Mouse (Mus musculus) activated CD4-positive, CD25-positive, alpha-beta regulatory T cell, adult 4 months (primary cell): ENCODE data around the gene Plekhm3. TPM values are rescaled to one million over a fixed set of nuclear protein-coding genes. Genes with fewer than 3 reads are reported as not detected.
A peak's percentile ranks its signal among the peaks of the same experiment; 100 is the strongest.

Experiments used
- ATAC-seq: one replicate; pipeline ENCODE4 v1.8.0; 2017
- polyA plus RNA-seq, 2 experiments: library from polyadenylated mRNA; unstranded; fragments of 100-300 nt; shearing (Covaris generic); gene quantifications; one replicate each; pipeline ENCODE4 v1.2.1; 2017

The Plekhm3 gene
- polyA plus RNA-seq, 2 experiments from 2014 or later: 6.3 to 11.3 TPM

GRCm38 (mm10) chr1:64757254-64757653 lies 199.4 kb downstream of the Plekhm3 start:
- ATAC-seq: no peak

DNA sequence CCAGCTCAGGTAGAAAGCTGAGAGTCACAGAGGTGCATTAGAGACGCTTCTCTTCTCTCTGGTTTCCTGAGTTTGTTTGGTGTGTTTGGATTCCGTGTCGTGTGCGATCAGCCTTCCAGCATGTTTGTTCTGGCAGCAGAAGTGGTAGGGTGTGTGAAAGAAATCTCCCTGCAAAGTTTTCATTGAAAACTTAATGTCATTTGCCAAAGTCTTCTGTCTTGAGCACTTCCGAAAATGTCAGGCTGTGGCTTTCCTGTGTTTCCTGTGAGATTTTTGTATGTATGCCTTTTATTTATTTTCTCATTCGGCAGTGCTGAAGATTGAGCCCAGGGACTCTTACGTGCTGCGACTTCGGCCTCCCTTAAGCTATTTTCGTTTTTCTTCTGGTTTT lies 200.0 kb downstream of the Plekhm3 start:
- ATAC-seq: no peak

- ATAC-seq: no peak
Observed at GRCm38 (mm10) chr1:64755971-64756639, 200.5 kb downstream of the Plekhm3 start.

- ATAC-seq: no peak
Observed at GRCm38 (mm10) chr1:64754658-64755057, 202.0 kb downstream of the Plekhm3 start.

DNA sequence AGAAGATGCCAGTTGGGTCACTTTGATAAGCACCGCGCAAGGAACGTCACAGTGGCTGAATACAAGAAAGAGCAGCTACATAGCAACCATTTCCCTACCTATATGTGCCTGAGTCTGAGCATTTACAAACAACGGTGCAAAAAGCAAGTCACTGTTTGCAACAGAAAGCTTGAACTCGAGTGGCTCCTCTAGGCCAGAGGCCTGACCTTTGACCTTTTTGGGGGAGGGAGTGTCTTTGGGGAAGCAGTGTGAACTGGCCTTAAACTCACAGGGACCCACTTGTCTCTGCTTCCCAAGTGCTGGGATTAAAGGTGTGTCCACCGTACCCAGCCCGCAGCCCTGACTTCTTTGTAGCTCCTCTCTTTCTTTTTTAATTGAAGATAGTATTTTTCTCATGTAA lies 203.0 kb downstream of the Plekhm3 start:
- ATAC-seq: no peak

DNA sequence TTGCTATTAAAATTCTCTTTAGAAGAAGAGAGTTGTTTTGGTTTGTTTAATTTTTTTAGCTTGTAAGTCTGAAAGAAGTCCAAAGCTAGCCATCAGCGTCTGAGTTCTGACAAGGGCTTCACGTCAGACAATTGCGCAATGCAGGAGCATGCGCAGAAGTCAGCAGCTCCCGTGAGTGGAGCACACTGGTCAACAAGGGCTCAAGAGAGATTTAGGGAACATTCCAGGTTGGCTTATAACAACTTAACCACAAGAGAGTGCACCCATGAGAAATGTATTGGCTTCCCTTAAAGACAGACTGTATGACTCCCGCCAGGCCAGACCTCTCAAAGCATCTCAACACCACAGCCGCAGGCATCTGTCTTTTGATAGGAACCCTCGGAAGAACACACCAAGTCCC lies 203.5 kb downstream of the Plekhm3 start:
- no peak for ATAC-seq

DNA sequence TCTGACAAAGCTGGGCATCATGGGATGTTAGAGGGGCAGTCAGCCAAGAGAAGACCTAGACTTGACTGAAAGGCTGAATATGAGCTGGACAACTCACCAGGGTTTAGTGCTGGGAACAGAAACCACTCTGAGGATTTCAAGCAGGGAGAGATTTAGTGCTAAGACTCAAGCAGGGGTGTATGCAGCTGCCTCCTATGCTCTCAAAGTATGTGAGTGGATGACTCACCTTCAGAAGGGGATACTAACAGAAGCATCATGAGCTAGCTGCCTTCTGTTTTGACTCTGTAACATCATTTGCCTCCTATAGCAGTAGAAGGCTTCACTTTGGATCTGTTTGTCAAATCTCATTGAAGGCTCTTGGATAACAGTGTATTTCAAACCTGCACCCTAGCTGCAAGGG lies 212.0 kb downstream of the Plekhm3 start:
- ATAC-seq: no peak

DNA sequence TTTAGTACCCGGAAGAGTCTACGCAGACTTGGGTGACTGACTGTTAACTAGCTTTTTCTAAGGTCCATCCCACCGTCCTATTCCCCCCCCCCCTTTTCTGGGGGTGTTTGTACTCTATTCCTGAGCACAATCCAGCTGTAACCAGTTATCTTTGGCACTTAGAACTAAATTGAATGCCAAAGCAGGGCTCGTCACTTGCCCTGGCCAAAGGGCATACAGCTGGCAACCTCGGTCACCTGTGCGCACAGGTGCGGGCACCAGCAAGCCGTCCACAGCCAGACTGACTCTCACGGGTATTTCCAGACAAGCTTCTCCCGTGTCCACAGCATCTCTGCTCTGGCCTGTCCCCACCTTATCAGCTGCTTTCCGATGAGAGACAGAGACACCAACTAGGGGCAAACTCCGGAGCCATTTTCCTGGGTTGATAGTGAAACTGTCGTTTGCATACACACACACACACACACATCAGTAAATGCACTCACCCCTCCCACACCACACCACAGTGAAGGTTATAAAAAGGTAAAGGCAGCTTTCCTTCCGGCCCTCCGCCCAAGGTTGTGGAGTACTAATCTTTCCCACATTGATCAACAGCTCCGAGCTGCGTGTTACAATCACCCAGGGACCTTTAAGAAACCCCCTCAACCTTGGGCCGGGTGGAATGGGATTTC lies 213.7 kb downstream of the Plekhm3 start:
- ATAC-seq: no peak

GRCm38 (mm10) chr1:64738661-64739082 lies 218.0 kb downstream of the Plekhm3 start:
- no peak for ATAC-seq

DNA sequence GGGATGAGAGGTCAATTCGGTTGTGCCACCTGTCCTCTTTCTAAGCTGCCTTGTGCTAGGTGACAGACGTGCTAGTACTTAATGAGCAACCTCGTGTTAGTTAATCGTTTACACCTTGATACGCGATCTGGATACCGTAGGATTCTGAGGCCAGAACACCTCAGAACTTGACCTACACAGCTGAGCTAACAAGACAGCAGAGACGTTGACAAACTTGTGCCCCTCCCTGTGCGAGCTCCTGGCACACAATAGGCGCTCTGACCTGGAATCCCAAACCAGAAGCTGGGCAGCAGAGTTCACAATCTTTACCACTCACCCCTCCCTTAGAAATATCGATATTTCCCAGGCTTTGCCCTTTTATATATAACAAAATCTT lies 218.5 kb downstream of the Plekhm3 start:
- peak; percentile 10 for ATAC-seq

DNA sequence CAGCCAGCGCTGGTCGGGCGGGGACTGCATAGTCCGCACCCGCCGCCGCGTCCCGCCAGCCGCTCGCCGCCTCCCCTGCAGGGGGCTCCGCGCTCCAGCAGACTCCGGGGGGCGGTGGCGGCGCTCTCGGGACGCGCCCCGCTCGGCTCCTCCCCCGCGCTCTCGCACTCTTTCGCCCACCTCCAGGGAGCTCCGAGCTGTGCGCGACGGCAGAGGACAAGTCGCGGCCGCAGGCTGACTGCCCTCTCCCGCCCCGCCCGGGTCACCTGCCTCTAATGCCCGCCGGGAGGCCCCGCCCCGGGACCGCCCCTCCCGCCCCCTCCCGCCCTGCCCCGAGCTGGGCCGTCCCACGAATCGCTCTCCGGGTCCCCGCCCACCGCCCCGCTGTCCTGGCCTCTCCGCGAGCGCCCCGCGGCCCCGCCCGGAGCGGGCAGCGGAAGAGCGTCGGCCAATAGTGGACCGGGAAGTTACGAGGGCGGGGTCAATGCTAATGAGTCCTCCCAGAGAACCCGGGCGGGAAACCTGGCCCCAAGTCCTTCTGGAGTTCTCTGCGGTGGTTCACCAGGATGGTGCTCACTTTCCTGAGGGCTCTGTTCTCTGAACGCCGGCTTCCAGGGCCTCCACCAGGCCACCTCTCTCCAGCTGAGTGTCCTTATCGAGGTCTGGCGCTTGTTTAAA lies 219.0 kb downstream of the Plekhm3 start, which contains the start of gene Fzd5:
TSS of gene Fzd5 (minus strand) at position 250 of the 678 bp plus-strand sequence.
- ATAC-seq: peak; percentile 78

DNA sequence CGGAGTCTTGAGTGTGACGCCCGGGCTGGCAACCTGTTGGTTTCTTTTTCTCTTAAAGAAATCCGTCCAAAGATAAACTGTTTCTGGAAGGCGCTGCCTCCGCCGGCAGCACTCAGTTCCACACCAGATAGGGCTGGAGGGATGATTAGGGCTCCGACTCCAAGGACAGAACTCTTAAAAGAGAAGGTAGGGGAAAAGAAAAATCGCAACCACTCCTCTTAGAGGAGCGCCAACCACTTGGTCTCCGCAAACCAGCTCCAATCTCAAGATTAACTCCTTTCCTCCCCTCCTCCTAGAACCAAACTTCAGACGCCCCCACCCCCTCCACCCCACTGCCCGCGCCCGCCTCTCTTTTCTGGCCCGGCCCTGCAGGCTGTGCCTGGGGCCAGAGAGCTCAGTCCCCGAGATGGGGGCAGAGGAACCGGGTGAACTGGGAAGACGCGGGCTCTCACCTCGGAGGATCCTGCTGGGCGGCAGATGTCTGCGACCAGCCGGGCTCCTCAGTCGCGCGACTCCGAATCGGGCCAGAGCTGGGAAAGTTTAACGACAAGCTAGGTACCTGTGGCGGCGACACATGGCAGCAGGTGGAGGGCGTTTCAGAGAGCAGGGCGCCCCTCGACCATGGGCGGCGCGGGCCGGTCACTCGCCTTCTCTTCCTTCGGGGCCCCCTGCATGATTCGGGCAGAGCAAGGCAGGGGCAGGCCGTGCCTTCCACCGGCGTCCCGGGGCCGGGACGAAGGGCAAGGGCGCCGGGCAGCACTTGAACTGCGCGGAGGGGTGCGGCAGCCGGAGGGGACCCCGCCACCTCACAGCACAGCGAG lies 219.7 kb downstream of the Plekhm3 start:
- peak; percentile 1 for ATAC-seq

Other genes with a start within 250 kb of the Plekhm3 start
- gene Fzd5, start 219.1 kb downstream of the Plekhm3 start, polyA plus RNA-seq: under 1 TPM; 0.53 to 0.64 TPM
- gene Akr1cl, start 75.9 kb upstream of the Plekhm3 start, polyA plus RNA-seq: under 1 TPM in 1 of 2 experiments, not detected in 1; 0.58 TPM
- not detected for gene Cryge, start 94.3 kb upstream of the Plekhm3 start, polyA plus RNA-seq
- not detected for gene Crygd, start 106.6 kb upstream of the Plekhm3 start, polyA plus RNA-seq
- not detected for gene Crygc, start 116.9 kb upstream of the Plekhm3 start, polyA plus RNA-seq
- not detected for gene Crygb, start 125.5 kb upstream of the Plekhm3 start, polyA plus RNA-seq
- not detected for gene Cryga, start 146.5 kb upstream of the Plekhm3 start, polyA plus RNA-seq
- gene Gm28845, start 162.7 kb upstream of the Plekhm3 start, polyA plus RNA-seq: not detected
- gene D630023F18Rik, start 166.4 kb upstream of the Plekhm3 start, polyA plus RNA-seq: not detected
- 10 to 100 TPM in 1 of 2 experiments, 1 to 10 TPM in 1; 7.0 to 13.7 TPM for gene Idh1, start 229.7 kb upstream of the Plekhm3 start, polyA plus RNA-seq
- gene Pikfyve, start 229.9 kb upstream of the Plekhm3 start, polyA plus RNA-seq: 10 to 100 TPM; 11.5 to 13.6 TPM